Mouse (Mus musculus) bone marrow, adult 2 months (tissue): ENCODE measurements around the gene Lrrk1.

Experiments
- CTCF ChIP-seq: fragments of 200-500 bp; IDR thresholded peaks from 2 replicates; pipeline ENCODE4 v1.5.1; 2011; ENCODE audit warnings: low read length, control low read depth; ENCODE audit not compliant: control insufficient read depth, insufficient read depth
- POLR2A ChIP-seq: fragments of 200-500 bp; IDR thresholded peaks from 2 replicates; pipeline ENCODE4 v1.6.1; 2011; ENCODE audit warnings: low read depth, mild to moderate bottlenecking, control low read depth, low read length, borderline replicate concordance; ENCODE audit not compliant: control insufficient read depth

DNA sequence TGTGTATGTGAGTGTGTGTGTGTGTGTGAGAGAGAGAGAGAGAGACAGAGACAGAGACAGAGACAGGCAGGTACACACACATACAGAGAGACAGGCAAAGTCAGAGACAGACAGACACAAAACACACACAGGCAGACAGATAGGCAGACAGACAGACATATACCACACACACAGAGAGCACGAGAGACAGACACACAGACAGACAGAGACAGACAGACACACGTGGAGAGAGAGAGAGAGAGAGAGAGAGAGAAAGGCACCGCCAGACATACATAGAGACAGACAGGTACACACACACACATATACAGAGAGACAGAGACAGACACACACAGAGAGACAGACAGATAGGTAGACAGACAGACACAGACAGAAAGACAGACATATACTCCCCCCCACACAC is 138.7 kb downstream of the Lrrk1 start:
- TF ChIP-seq POLR2A (no peak), CTCF (no peak)
